Mouse (Mus musculus) neural tube, embryonic 11.5 days (tissue): ENCODE measurements at regions not wholly inside any gene's neighbourhood (a gene's known extent, or its start where the extent isn't known, plus 50 kb on each side); places are given as distances from the start of the nearest gene placed in this dataset.

Experiments
- ATAC-seq: fragments of 200-750 bp; cut with Nextera tagmentation; 2 replicates; pipeline ENCODE4 v1.8.0; 2017; ENCODE audit warnings: moderate number of reproducible peaks, mild to moderate bottlenecking, moderate TSS enrichment, moderate library complexity; ENCODE audit not compliant: insufficient read depth, low FRiP score, low TSS enrichment
- DNase-seq: peaks from one replicate; pipeline ENCODE4 v3.0.0-alpha.2; 2015; ENCODE audit warnings: low spot score
- H3K27ac ChIP-seq: fragments of 300-500 bp; sonication (generic); 2 replicates; pipeline ENCODE4 v1.5.1; 2014; ENCODE audit warnings: low read depth, mild to moderate bottlenecking, low read length
- H3K27me3 ChIP-seq: fragments of 300-500 bp; sonication (generic); 2 replicates; pipeline ENCODE4 v1.6.1; 2014; ENCODE audit warnings: mild to moderate bottlenecking, low read length, mixed read lengths; ENCODE audit not compliant: control insufficient read depth, insufficient read depth
- H3K36me3 ChIP-seq: fragments of 300-500 bp; sonication (generic); 2 replicates; pipeline ENCODE4 v1.6.1; 2014; ENCODE audit warnings: mild to moderate bottlenecking, low read length, moderate library complexity, mixed read lengths; ENCODE audit not compliant: control insufficient read depth, insufficient read depth
- H3K4me1 ChIP-seq: fragments of 300-500 bp; sonication (generic); 2 replicates; pipeline ENCODE4 v1.6.1; 2014; ENCODE audit warnings: low read length, mixed read lengths; ENCODE audit not compliant: control insufficient read depth, insufficient read depth
- H3K4me2 ChIP-seq: fragments of 300-500 bp; sonication (generic); 2 replicates; pipeline ENCODE4 v1.6.1; 2014; ENCODE audit warnings: low read depth, mild to moderate bottlenecking, moderate library complexity
- H3K4me3 ChIP-seq: fragments of 300-500 bp; sonication (generic); 2 replicates; pipeline ENCODE4 v1.5.1; 2014; ENCODE audit warnings: low read depth, low read length
- H3K9ac ChIP-seq: fragments of 300-500 bp; sonication (generic); 2 replicates; pipeline ENCODE4 v1.6.1; 2014; ENCODE audit warnings: mild to moderate bottlenecking, low read length
- H3K9me3 ChIP-seq: fragments of 300-500 bp; sonication (generic); 2 replicates; pipeline ENCODE4 v1.6.1; 2016; ENCODE audit warnings: low read length; ENCODE audit not compliant: control insufficient read depth
- WGBS: fragments of 180-500 bp; shearing (Covaris S2); extraction: QIAGEN DNeasy Blood & Tissue Kit; methylation state at CpG from one replicate; pipeline ENCODE4 v1.1.7; 2014; 5-methylcytosine and 5-hydroxymethylcytosine counted together

- Histone ChIP-seq H3K4me1 (no peaks in the 10 kb centered on the region), H3K4me2 (no peak overlapping the region), H3K4me3 (no peak overlapping the region), H3K9ac (no peak overlapping the region), H3K27me3 (no peaks in the 10 kb centered on the region), H3K9me3 (no peaks in the 10 kb centered on the region), H3K36me3 (no peaks in the 10 kb centered on the region), H3K27ac (no peak overlapping the region)
- no peak for ATAC-seq
- DNase-seq = no peak
Observed at GRCm38 (mm10) chr8:7430482-7430881, 1230.6 kb downstream of the Efnb2 start.

GRCm38 (mm10) chr8:7398175-7398574 lies 1262.9 kb downstream of the Efnb2 start:
- H3K36me3 ChIP-seq = no peaks in the 10 kb centered on the region
- H3K27me3 ChIP-seq = no peaks in the 10 kb centered on the region
- H3K4me3 ChIP-seq = no peak overlapping the region
- WGBS = 79% methylated on average over 2 of the region's 2 CpGs
- ATAC-seq (no peak), DNase-seq (no peak)
- H3K4me2 ChIP-seq = no peak overlapping the region
- no peak overlapping the region for H3K9ac ChIP-seq
- no peaks in the 10 kb centered on the region for H3K4me1 ChIP-seq
- H3K9me3 ChIP-seq = no peaks in the 10 kb centered on the region
- no peak overlapping the region for H3K27ac ChIP-seq

- no peak overlapping the region for H3K9ac ChIP-seq
- no peak overlapping the region for H3K4me3 ChIP-seq
- no peak overlapping the region for H3K27ac ChIP-seq
- no peak overlapping the region for H3K4me2 ChIP-seq
- H3K4me1 ChIP-seq = no peaks in the 10 kb centered on the region
- no peaks in the 10 kb centered on the region for H3K9me3 ChIP-seq
- ATAC-seq (no peak), DNase-seq (no peak)
- no peaks in the 10 kb centered on the region for H3K36me3 ChIP-seq
- WGBS = 89% methylated on average over 5 of the region's 5 CpGs
- H3K27me3 ChIP-seq = no peaks in the 10 kb centered on the region
Observed at GRCm38 (mm10) chr8:7397355-7397862, 1263.6 kb downstream of the Efnb2 start.
